Mouse (Mus musculus) lung, postnatal 36 days (tissue): ENCODE measurements around the gene Eif3l.

Source experiments
- DNase-seq: peaks from one replicate; pipeline ENCODE4 v3.0.0; 2022; ENCODE audit warnings: mixed read lengths

Gene Eif3l

GRCm38 (mm10) chr15:79096556-79096955, 21.6 kb downstream of the Eif3l start:
- DNase-seq: peak; percentile 45

GRCm38 (mm10) chr15:79097135-79097534, 22.2 kb downstream of the Eif3l start:
- no peak for DNase-seq

- peak; percentile 43 for DNase-seq
Observed at GRCm38 (mm10) chr15:79097611-79098025, 22.6 kb downstream of the Eif3l start.

GRCm38 (mm10) chr15:79098220-79098619, 23.2 kb downstream of the Eif3l start:
- DNase-seq: no peak

GRCm38 (mm10) chr15:79098868-79099267, 23.9 kb downstream of the Eif3l start:
- DNase-seq: peak; percentile 60

GRCm38 (mm10) chr15:79099456-79099855, 24.5 kb downstream of the Eif3l start:
- DNase-seq: peak; percentile 57

- DNase-seq: no peak
Observed at GRCm38 (mm10) chr15:79100391-79100790, 25.4 kb downstream of the Eif3l start.

GRCm38 (mm10) chr15:79101531-79101930, 26.6 kb downstream of the Eif3l start:
- DNase-seq: no peak

- DNase-seq: no peak
Observed at GRCm38 (mm10) chr15:79103264-79103663, 28.3 kb downstream of the Eif3l start.

GRCm38 (mm10) chr15:79105804-79106203, 30.8 kb downstream of the Eif3l start:
- DNase-seq: no peak

- no peak for DNase-seq
Observed at GRCm38 (mm10) chr15:79107966-79108365, 33.0 kb downstream of the Eif3l start.

GRCm38 (mm10) chr15:79108421-79109320, 33.7 kb downstream of the Eif3l start, which contains the start of gene Micall1:
Gene Micall1, plus strand, starts transcription at chr15:79108898.
- DNase-seq: peak; percentile 77

- peak; percentile 30 for DNase-seq
Observed at GRCm38 (mm10) chr15:79109321-79109934, 34.4 kb downstream of the Eif3l start.

- DNase-seq: no peak
Observed at GRCm38 (mm10) chr15:79110031-79110430, 35.1 kb downstream of the Eif3l start.

- DNase-seq: no peak
Observed at GRCm38 (mm10) chr15:79110528-79110927, 35.5 kb downstream of the Eif3l start.

GRCm38 (mm10) chr15:79111774-79112173, 36.8 kb downstream of the Eif3l start:
- peak; percentile 63 for DNase-seq

- DNase-seq: peak; percentile 22
Observed at GRCm38 (mm10) chr15:79115276-79115675, 40.3 kb downstream of the Eif3l start.

GRCm38 (mm10) chr15:79119491-79119890, 44.5 kb downstream of the Eif3l start:
- DNase-seq: no peak

- no peak for DNase-seq
Observed at GRCm38 (mm10) chr15:79122119-79122518, 47.1 kb downstream of the Eif3l start.

GRCm38 (mm10) chr15:79122546-79122945, 47.6 kb downstream of the Eif3l start:
- DNase-seq: no peak

GRCm38 (mm10) chr15:79123751-79124150, 48.8 kb downstream of the Eif3l start:
- DNase-seq: no peak

GRCm38 (mm10) chr15:79124331-79124875, 49.4 kb downstream of the Eif3l start:
- no peak for DNase-seq

- peak; percentile 76 for DNase-seq
Observed at GRCm38 (mm10) chr15:79126217-79126932, 51.4 kb downstream of the Eif3l start.
